Mouse (Mus musculus) kidney, embryonic 15.5 days (tissue): ENCODE results near the gene Sipa1l3. TPM values are rescaled to one million over a fixed set of nuclear protein-coding genes. Genes with fewer than 3 reads are reported as not detected.
A peak's percentile ranks its signal among the peaks of the same experiment; 100 is the strongest.

Experiments used
- ATAC-seq: fragments of 200-750 bp; cut with Nextera tagmentation; replicated peaks from 2 replicates; pipeline ENCODE4 v1.8.0; 2017; ENCODE audit warnings: moderate TSS enrichment; ENCODE audit not compliant: low FRiP score
- H3K27ac ChIP-seq: fragments of 300-500 bp; sonication (generic); 2 replicates; pipeline ENCODE4 v1.5.1; 2015; ENCODE audit warnings: mild to moderate bottlenecking, inconsistent platforms
- H3K27me3 ChIP-seq: fragments of 300-500 bp; sonication (generic); 2 replicates; pipeline ENCODE4 v1.6.1; 2015; ENCODE audit warnings: inconsistent platforms
- H3K36me3 ChIP-seq: fragments of 300-500 bp; sonication (generic); 2 replicates; pipeline ENCODE4 v1.6.1; 2015; ENCODE audit warnings: inconsistent platforms
- H3K4me1 ChIP-seq: fragments of 300-500 bp; sonication (generic); 2 replicates; pipeline ENCODE4 v1.6.1; 2015; ENCODE audit warnings: inconsistent platforms
- H3K4me2 ChIP-seq: fragments of 300-500 bp; sonication (generic); 2 replicates; pipeline ENCODE4 v1.6.1; 2015; ENCODE audit warnings: moderate library complexity, mild to moderate bottlenecking, inconsistent platforms
- H3K4me3 ChIP-seq: fragments of 300-500 bp; sonication (generic); replicated peaks from 2 replicates; pipeline ENCODE4 v1.5.1; 2015; ENCODE audit warnings: mild to moderate bottlenecking, inconsistent platforms
- H3K9ac ChIP-seq: fragments of 300-500 bp; sonication (generic); 2 replicates; pipeline ENCODE4 v1.6.1; 2015; ENCODE audit warnings: mild to moderate bottlenecking, inconsistent platforms
- H3K9me3 ChIP-seq: fragments of 300-500 bp; sonication (generic); replicated peaks from 2 replicates; pipeline ENCODE4 v1.6.1; 2016; ENCODE audit warnings: inconsistent platforms
- WGBS: fragments of 180-500 bp; shearing (Covaris S2); methylation state at CpG from one replicate; pipeline ENCODE4 v1.1.7; 2015; ENCODE audit warnings: mixed read lengths; 5-methylcytosine and 5-hydroxymethylcytosine counted together
- polyA plus RNA-seq: library from polyadenylated mRNA; unstranded; fragments of >200 nt; fragmentation: Nextera tagmentation; extraction: Ambion mirVana; gene quantifications from 2 replicates; pipeline ENCODE4 v1.2.1, GENCODE M21; 2015

The Sipa1l3 gene
- polyA plus RNA-seq, 1 experiment from 2014 or later: 14.4 TPM

GRCm38 (mm10) chr7:29523700-29524099, 5.3 kb upstream of the Sipa1l3 start:
- no peak overlapping the region for H3K27ac ChIP-seq
- no peak overlapping the region for H3K9ac ChIP-seq
- H3K4me3 ChIP-seq: no peak overlapping the region
- H3K9me3 ChIP-seq: no peaks in the 10 kb centered on the region
- no peak for ATAC-seq
- H3K4me2 ChIP-seq: no peak overlapping the region
- H3K27me3 ChIP-seq: no peaks in the 10 kb centered on the region
- no peaks in the 10 kb centered on the region for H3K36me3 ChIP-seq
- WGBS: 1% methylated on average over 5 of the region's 5 CpGs
- peaks cover 5% of the 10 kb centered on the region for H3K4me1 ChIP-seq

DNA sequence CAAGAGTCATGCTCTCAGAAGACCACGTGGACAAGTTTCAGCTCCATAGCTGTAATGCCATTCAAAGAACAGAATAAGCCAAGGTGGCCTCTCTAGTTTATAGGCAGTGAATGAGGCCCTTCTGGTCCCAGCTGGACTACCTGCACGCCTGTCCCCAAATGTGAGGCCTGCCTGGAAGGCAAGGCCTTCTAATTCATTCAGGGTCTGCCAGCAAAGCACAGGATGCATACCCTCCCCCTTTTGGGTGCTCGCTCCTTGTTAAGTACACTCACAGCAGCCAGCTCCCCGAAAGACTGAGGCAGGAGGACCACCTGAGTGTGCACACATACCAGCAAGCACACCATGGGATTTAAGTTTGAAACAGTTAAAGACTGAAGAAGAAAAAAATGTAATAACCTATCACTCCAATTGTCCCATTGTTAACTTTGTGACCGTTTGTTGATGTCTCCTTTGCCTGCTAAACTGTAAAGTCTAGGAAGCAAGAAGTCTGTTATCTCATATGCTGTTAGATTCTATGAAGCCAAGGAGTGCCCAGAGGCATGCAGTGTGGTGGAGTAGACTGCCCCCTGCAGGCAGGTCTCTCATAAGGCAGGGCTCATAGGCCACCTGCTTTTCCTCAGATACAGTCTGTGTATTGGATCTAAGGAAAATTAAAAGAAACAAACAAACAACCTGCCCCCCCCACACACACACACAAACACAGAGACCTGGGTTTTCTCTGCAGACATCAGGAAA, 3.6 kb upstream of the Sipa1l3 start:
- Histone ChIP-seq H3K36me3 (no peaks in the 10 kb centered on the region), H3K9ac (no peak overlapping the region), H3K27me3 (no peaks in the 10 kb centered on the region), H3K4me3 (no peak overlapping the region), H3K27ac (no peak overlapping the region), H3K4me2 (no peak overlapping the region), H3K4me1 (peaks cover 12% of the 10 kb centered on the region), H3K9me3 (no peaks in the 10 kb centered on the region)
- 65% methylated on average over 5 of the region's 5 CpGs for WGBS
- ATAC-seq: no peak

DNA sequence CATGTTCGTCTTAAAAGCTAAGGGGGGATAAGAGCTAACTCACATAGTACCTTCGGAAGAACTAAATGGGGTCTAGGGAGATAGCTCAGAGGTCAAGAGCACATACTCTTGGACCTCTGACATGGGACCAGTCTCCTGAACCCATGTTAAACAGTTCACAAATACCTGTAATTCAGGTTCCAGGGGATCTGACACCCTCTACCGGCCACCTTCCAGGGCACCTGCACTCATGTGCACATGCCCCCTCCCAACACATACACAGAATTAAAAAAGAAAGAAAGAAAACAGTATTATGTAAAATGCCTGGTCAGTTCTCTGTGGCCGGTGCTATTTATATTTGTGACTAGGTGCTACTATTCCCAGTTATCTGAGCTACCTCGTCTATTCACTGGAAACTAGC, 2.9 kb upstream of the Sipa1l3 start:
- no peak overlapping the region for H3K27ac ChIP-seq
- ATAC-seq: no peak
- 79% methylated on average over 5 of the region's 5 CpGs for WGBS
- H3K4me2 ChIP-seq: no peak overlapping the region
- H3K27me3 ChIP-seq: no peaks in the 10 kb centered on the region
- H3K4me1 ChIP-seq: peaks cover 17% of the 10 kb centered on the region
- no peaks in the 10 kb centered on the region for H3K9me3 ChIP-seq
- no peaks in the 10 kb centered on the region for H3K36me3 ChIP-seq
- H3K9ac ChIP-seq: no peak overlapping the region
- no peak overlapping the region for H3K4me3 ChIP-seq

GRCm38 (mm10) chr7:29520794-29521193, 2.4 kb upstream of the Sipa1l3 start:
- no peaks in the 10 kb centered on the region for H3K27me3 ChIP-seq
- H3K4me1 ChIP-seq: peaks cover 20% of the 10 kb centered on the region
- 88% methylated on average over 2 of the region's 2 CpGs for WGBS
- H3K9me3 ChIP-seq: no peaks in the 10 kb centered on the region
- H3K27ac ChIP-seq: no peak overlapping the region
- H3K36me3 ChIP-seq: no peaks in the 10 kb centered on the region
- H3K4me3 ChIP-seq: no peak overlapping the region
- no peak overlapping the region for H3K9ac ChIP-seq
- no peak for ATAC-seq
- H3K4me2 ChIP-seq: no peak overlapping the region

- no peaks in the 10 kb centered on the region for H3K9me3 ChIP-seq
- H3K36me3 ChIP-seq: no peaks in the 10 kb centered on the region
- H3K4me2 ChIP-seq: peak overlapping the region; percentile 91
- ATAC-seq: peak; percentile 24
- peak overlapping the region; percentile 63 for H3K4me3 ChIP-seq
- H3K27ac ChIP-seq: peak overlapping the region; percentile 78
- no peaks in the 10 kb centered on the region for H3K27me3 ChIP-seq
- H3K4me1 ChIP-seq: peaks cover 27% of the 10 kb centered on the region
- under 1% methylated on average over 19 of the region's 19 CpGs for WGBS
- H3K9ac ChIP-seq: peak overlapping the region; percentile 57
Observed at GRCm38 (mm10) chr7:29519211-29519550, 740 bp upstream of the Sipa1l3 start.

DNA sequence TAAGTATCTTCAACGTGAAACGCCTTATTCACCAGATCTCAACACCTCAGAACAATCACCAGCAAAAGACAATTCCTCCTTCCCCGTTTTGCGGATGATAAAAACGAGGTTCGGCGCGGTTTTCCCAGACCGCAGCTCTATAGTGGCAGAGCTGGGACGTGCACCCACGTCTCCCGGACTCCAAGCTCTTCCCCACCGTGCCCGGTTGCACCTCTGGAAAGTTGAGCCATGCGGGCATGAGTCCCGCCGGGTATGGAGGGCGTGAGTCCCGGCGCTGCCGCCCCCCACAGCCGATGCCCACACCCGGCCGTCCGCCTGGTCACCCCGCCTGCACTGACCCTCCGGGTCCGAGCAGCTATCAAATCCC, 404 bp downstream of the Sipa1l3 start:
- Histone ChIP-seq H3K4me3 (peak overlapping the region; percentile 63), H3K4me2 (peak overlapping the region; percentile 91), H3K4me1 (peaks cover 37% of the 10 kb centered on the region), H3K36me3 (no peaks in the 10 kb centered on the region), H3K9me3 (no peaks in the 10 kb centered on the region), H3K27me3 (no peaks in the 10 kb centered on the region), H3K9ac (peak overlapping the region; percentile 71), H3K27ac (peak overlapping the region; percentile 63)
- no peak for ATAC-seq
- WGBS: under 1% methylated on average over 28 of the region's 28 CpGs

DNA sequence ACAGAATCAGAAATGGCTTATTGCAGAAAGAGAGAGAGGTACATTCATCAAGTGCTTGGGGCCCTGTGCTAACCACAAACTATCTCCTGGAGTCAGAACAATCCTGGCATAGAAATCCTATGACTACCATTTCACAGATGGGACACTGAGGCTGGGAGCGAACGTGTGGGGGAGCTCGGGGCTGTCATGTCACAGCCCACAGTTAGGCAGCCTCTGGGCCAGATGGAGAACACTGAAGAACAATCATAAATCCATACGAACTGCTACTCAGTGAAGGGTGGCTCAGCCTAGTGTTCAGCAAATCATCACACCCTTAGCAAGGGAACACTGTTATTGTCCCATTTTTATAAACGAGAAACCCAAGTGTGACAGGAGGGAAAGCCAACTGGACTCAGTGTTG, 1.3 kb downstream of the Sipa1l3 start:
- 0 out of 2 replicates have a peak overlapping the region, but pooled peaks have one; percentile 71 for H3K9ac ChIP-seq
- no peak overlapping the region for H3K27ac ChIP-seq
- no peaks in the 10 kb centered on the region for H3K9me3 ChIP-seq
- peak overlapping the region; percentile 63 for H3K4me3 ChIP-seq
- WGBS: 55% methylated on average over 5 of the region's 5 CpGs
- H3K27me3 ChIP-seq: no peaks in the 10 kb centered on the region
- peaks cover 41% of the 10 kb centered on the region for H3K4me1 ChIP-seq
- H3K36me3 ChIP-seq: no peaks in the 10 kb centered on the region
- peak overlapping the region; percentile 91 for H3K4me2 ChIP-seq
- no peak for ATAC-seq

DNA sequence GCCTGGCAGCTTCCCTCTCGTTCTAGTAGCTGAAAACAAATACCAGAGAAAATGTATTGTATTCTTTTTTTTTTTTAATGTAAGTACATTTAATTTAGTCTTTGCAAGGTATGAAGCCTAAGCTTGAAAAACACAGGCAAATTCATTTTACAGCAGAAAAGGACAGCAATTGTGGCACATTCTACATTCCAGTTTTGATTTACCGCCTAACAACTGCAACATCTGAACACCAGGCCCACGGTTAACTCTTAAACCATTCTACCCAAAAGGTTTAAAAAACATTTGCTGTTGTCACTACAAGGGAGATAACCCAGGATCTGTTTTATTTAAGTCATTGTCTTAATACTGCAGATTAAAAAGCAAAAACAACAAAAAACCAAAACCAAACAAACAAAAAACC, 2.8 kb downstream of the Sipa1l3 start:
- Histone ChIP-seq H3K4me2 (no peak overlapping the region), H3K36me3 (no peaks in the 10 kb centered on the region), H3K4me1 (peaks cover 54% of the 10 kb centered on the region), H3K9me3 (no peaks in the 10 kb centered on the region), H3K9ac (no peak overlapping the region), H3K4me3 (no peak overlapping the region), H3K27ac (no peak overlapping the region), H3K27me3 (no peaks in the 10 kb centered on the region)
- WGBS: 71% methylated on average over 3 of the region's 3 CpGs
- no peak for ATAC-seq

DNA sequence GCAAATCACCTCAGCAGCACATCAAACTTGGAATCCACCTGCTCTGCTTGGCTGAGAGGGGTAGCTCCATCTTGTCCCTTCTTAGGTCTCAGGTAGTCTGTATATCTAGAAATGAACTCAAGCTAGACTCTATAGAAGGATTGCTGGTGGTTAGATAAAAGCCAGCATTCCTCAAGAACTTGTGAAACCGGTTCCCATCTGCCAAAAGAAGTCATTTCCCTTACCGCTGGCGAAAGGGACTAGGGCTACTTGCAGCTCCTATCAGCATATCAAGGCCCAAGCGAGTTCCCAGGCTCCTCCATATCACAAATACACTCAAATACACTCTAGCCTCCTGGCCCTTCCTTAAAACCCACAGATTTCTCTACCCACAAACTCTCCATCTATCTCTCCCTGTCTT, 5.7 kb downstream of the Sipa1l3 start:
- 69% methylated on average over 4 of the region's 4 CpGs for WGBS
- Histone ChIP-seq H3K27me3 (no peaks in the 10 kb centered on the region), H3K4me3 (no peak overlapping the region), H3K27ac (peak overlapping the region; percentile 68), H3K4me2 (no peak overlapping the region), H3K4me1 (peaks cover 74% of the 10 kb centered on the region), H3K9ac (no peak overlapping the region), H3K9me3 (no peaks in the 10 kb centered on the region), H3K36me3 (no peaks in the 10 kb centered on the region)
- ATAC-seq: no peak

DNA sequence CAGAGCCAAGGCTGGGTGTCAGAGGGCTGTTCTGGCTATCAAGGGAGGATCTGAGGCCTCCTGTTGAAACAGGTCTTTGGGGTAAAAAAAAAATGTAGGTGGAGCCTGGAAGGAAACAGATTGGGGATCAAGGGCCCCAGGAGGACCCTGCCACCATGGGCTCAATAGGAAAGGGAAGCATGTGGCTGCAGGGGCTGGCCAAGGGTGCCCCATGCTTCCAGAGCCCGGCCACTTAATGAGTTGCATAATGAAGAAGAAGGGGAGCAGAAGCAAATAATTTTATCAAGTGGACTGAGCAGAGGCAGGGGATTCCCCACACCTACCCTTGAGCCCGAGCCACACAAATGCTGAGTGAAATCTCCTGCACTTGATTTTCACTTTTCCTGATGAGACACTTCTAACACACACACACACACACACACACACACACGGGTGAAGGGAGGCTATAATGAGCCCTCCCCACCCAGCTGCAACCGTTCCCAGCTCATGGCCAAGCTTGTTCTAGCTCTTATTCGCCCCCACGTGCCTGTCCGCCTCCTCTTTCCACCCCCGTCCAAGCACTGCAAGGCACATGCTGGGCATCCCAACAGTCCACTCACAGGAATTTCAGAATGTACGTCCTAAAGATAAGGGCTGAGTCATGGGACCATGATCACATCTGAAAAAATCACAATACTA, 6.7 kb downstream of the Sipa1l3 start:
- H3K4me2 ChIP-seq: no peak overlapping the region

DNA sequence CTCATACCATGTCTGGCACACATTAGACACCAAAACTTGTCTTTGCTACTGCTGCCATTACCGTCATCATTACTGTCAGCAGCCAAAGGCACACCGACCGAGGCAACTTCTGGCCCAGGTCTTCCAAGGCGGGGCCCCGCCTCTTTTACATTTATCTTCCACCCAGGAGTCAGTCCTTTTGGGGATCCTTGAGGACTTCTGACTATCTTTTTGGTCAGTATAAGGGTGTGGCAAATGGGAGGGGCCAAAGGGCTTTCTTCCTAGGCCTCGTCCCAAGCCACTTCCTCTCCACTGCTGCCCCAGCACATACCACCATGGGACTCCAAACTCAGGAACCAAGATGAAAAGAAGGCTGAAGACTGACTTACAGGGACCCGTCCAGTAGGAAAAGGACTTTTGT, 9.9 kb downstream of the Sipa1l3 start:
- H3K9me3 ChIP-seq: no peaks in the 10 kb centered on the region
- 88% methylated on average over 7 of the region's 7 CpGs for WGBS
- no peaks in the 10 kb centered on the region for H3K27me3 ChIP-seq
- H3K36me3 ChIP-seq: no peaks in the 10 kb centered on the region
- H3K4me3 ChIP-seq: no peak overlapping the region
- no peak overlapping the region for H3K4me2 ChIP-seq
- no peak overlapping the region for H3K9ac ChIP-seq
- peaks cover 79% of the 10 kb centered on the region for H3K4me1 ChIP-seq
- no peak overlapping the region for H3K27ac ChIP-seq
- ATAC-seq: no peak

More for the DNA sequence above, 6.7 kb downstream of the Sipa1l3 start:
- 49% methylated on average over 9 of the region's 9 CpGs for WGBS
- peaks cover 71% of the 10 kb centered on the region for H3K4me1 ChIP-seq
- H3K36me3 ChIP-seq: no peaks in the 10 kb centered on the region
- peak overlapping the region; percentile 68 for H3K27ac ChIP-seq
- no peaks in the 10 kb centered on the region for H3K9me3 ChIP-seq
- H3K27me3 ChIP-seq: no peaks in the 10 kb centered on the region
- H3K9ac ChIP-seq: peak overlapping the region; percentile 5; the same call in 1 of the 2 replicates
- no peak overlapping the region for H3K4me3 ChIP-seq
- ATAC-seq: no peak

- H3K4me3 ChIP-seq: 0 out of 2 replicates have a peak overlapping the region, but pooled peaks have one; percentile 9
- H3K36me3 ChIP-seq: no peaks in the 10 kb centered on the region
- peak overlapping the region; percentile 40 for H3K4me2 ChIP-seq
- peak; percentile 91 for ATAC-seq
- peaks cover 63% of the 10 kb centered on the region for H3K4me1 ChIP-seq
- no peaks in the 10 kb centered on the region for H3K9me3 ChIP-seq
- peak overlapping the region; percentile 89 for H3K27ac ChIP-seq
- no peaks in the 10 kb centered on the region for H3K27me3 ChIP-seq
- WGBS: 37% methylated on average over 18 of the region's 18 CpGs
- H3K9ac ChIP-seq: no peak overlapping the region
Observed at GRCm38 (mm10) chr7:29505337-29506318, 12.8 kb downstream of the Sipa1l3 start.
